Mouse (Mus musculus) heart, postnatal 0 days (tissue): Measurements from ENCODE around the gene Tnfrsf23.

Experiments used
- CTCF ChIP-seq: IDR thresholded peaks from 2 replicates; pipeline ENCODE4 v1.5.1; 2016; ENCODE audit warnings: antibody characterized with exemption, control low read depth, low read depth
- EP300 ChIP-seq: IDR thresholded peaks from 2 replicates; pipeline ENCODE4 v1.6.1; 2016; ENCODE audit warnings: antibody characterized with exemption, low read depth

DNA sequence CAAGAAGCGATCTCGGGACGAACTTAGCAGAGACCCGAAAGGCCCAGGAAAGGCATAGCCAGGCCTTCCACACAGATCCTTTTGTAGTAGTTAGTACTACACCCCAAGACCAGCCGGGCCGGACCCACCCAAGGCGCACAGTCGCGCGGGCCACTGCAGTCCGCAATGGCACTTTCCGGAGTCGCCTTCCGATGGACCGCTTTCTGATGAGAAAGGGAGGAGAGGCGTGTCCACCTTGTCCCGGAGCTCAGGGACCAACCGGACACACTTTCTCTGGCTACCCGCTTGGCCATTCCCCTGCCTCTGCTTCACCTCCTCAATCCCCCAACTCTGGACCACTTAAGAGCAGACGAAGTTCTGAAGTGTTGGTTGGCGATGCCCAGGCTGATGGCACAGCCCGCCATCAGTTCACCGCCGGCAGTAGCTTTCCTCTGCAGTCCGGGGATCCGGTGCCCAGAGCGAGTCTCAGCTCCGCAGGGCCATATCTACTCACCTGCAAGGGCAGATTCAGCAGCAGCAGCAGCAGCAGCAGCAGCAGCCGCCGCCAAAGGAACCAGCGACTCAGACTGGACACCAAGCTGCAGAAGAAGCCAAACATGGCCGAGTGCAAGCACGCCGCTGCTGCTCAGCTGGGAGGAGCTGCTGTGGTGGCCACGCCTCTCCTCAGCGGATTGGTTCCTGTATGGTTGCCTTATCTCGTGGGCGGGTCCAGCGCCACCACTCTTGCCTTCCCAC, 36.5 kb downstream of the Tnfrsf23 start, which contains the start of gene Tnfrsf22:
- TF ChIP-seq CTCF = no peak
- no peak for TF ChIP-seq EP300
